Mouse (Mus musculus) myocyte (in vitro differentiated cells): ENCODE data around the gene Olfr1394. TPM values are rescaled to one million over a fixed set of nuclear protein-coding genes. Genes with fewer than 3 reads are reported as not detected.
"Not testable (repeated sequence)": the region's sequence is repeated elsewhere in the genome, so short reads cannot be mapped to it uniquely, and the experiment has no call there.

ENCODE experiments used
- H3K27me3 ChIP-seq: one replicate; pipeline ENCODE4 v1.6.1; 2011; ENCODE audit not compliant: control insufficient read depth, insufficient read depth, insufficient read length
- H3K36me3 ChIP-seq: one replicate; pipeline ENCODE4 v1.6.1; 2011; ENCODE audit not compliant: control insufficient read depth, insufficient read depth
- H3K4me2 ChIP-seq: one replicate; pipeline ENCODE4 v1.6.1; 2011; ENCODE audit warnings: low read depth, control low read depth
- H3K4me3 ChIP-seq: one replicate; pipeline ENCODE4 v1.5.1; 2011; ENCODE audit warnings: mild to moderate bottlenecking, control low read depth, moderate library complexity
- H3K79me2 ChIP-seq: one replicate; pipeline ENCODE4 v1.6.1; 2011; ENCODE audit not compliant: control insufficient read depth, insufficient read depth
- H3ac ChIP-seq: one replicate; pipeline ENCODE4 v1.6.1; 2011; ENCODE audit not compliant: control insufficient read depth, insufficient read length
- CEBPB ChIP-seq: IDR thresholded peaks from 2 replicates; pipeline ENCODE4 v1.6.1; 2011; ENCODE audit warnings: mild to moderate bottlenecking, moderate library complexity; ENCODE audit not compliant: poor library complexity, insufficient read depth, severe bottlenecking
- E2F4 ChIP-seq: IDR thresholded peaks from one replicate; pipeline ENCODE4 v1.6.1; 2011; ENCODE audit warnings: mild to moderate bottlenecking, control low read depth, moderate library complexity; ENCODE audit not compliant: insufficient read depth
- MAX ChIP-seq: IDR thresholded peaks from one replicate; pipeline ENCODE4 v1.6.1; 2011; ENCODE audit warnings: low read depth, mild to moderate bottlenecking, control low read depth
- MYOD1 ChIP-seq, 3 experiments: IDR thresholded peaks; one replicate each; pipeline ENCODE4 v1.6.1; 2011; ENCODE audit warnings: control low read depth in 2 of 3, low read depth in 2 of 3, mild to moderate bottlenecking in 2 of 3, moderate library complexity in 1 of 3; ENCODE audit not compliant: insufficient read length in 2 of 3, control insufficient read depth in 1 of 3
- MYOG ChIP-seq, 3 experiments: IDR thresholded peaks; one replicate each; pipeline ENCODE4 v1.6.1; 2011; ENCODE audit warnings: control low read depth in 2 of 3, low read depth in 2 of 3, mild to moderate bottlenecking in 2 of 3; ENCODE audit not compliant: insufficient read length in 2 of 3, control insufficient read depth in 1 of 3, insufficient read depth in 1 of 3
- POLR2A ChIP-seq: IDR thresholded peaks from one replicate; pipeline ENCODE4 v1.6.1; 2011; ENCODE audit warnings: low read depth, mild to moderate bottlenecking, control low read depth, moderate library complexity; ENCODE audit not compliant: insufficient read length
- POLR2AphosphoS2 ChIP-seq: IDR thresholded peaks from one replicate; pipeline ENCODE4 v1.6.1; 2011; ENCODE audit warnings: low read depth, control low read depth; ENCODE audit not compliant: insufficient read length
- REST ChIP-seq: IDR thresholded peaks from one replicate; pipeline ENCODE4 v1.6.1; 2011; ENCODE audit warnings: mild to moderate bottlenecking, control low read depth, moderate library complexity; ENCODE audit not compliant: insufficient read depth, insufficient read length
- SRF ChIP-seq: IDR thresholded peaks from one replicate; pipeline ENCODE4 v1.6.1; 2011; ENCODE audit warnings: low read depth; ENCODE audit not compliant: control insufficient read depth, insufficient read length
- TCF12 ChIP-seq: IDR thresholded peaks from one replicate; pipeline ENCODE4 v1.6.1; 2011; ENCODE audit warnings: mild to moderate bottlenecking, control low read depth; ENCODE audit not compliant: poor library complexity, insufficient read depth, severe bottlenecking
- TCF3 ChIP-seq: IDR thresholded peaks from one replicate; pipeline ENCODE4 v1.6.1; 2011; ENCODE audit warnings: low read depth, control low read depth; ENCODE audit not compliant: insufficient read length
- USF1 ChIP-seq: IDR thresholded peaks from one replicate; pipeline ENCODE4 v1.6.1; 2011; ENCODE audit warnings: low read depth, mild to moderate bottlenecking, control low read depth, moderate library complexity
- polyA plus RNA-seq: library from polyadenylated mRNA; unstranded; fragments of >200 nt; fragmentation: generic; extraction: Trizol; gene quantifications from one replicate; pipeline ENCODE4 v1.2.1, GENCODE M21; 2012; ENCODE audit warnings: missing spikeins

Olfr1394 gene
- polyA plus RNA-seq, 1 experiment: not detected

DNA sequence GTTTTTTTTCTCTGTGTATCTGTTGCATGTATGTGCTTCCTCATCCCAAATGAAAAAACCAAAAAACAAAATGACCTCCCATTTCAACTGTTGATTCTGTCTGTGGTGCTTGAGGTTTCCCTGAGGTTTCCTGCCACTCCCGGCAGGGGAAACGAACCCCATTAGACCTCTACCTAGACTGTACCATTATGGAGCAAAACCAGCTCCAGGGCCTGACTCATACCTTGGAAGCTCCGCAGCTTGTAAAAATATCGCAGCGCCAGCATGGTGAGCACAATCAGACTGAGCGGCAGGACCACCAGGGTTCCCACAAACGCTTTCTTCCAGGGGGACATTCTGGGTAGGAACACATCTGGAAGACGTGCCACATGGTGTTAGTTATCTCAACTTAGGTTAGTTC, 21.2 kb downstream of the Olfr1394 start:
- H3K27me3 ChIP-seq: peaks cover 29% of the 10 kb centered on the region
- H3K79me2 ChIP-seq: no peaks in the 10 kb centered on the region
- H3K4me2 ChIP-seq: no peak overlapping the region
- TF ChIP-seq USF1: no peak
- no peak for TF ChIP-seq POLR2A
- no peak for TF ChIP-seq E2F4
- TF ChIP-seq TCF12: no peak
- no peak for TF ChIP-seq POLR2AphosphoS2
- no peak for TF ChIP-seq MAX
- no peak for TF ChIP-seq REST
- TF ChIP-seq CEBPB: no peak
- TF ChIP-seq SRF: no peak
- no peak for TF ChIP-seq TCF3
- H3ac ChIP-seq: no peak overlapping the region
- H3K4me3 ChIP-seq: no peak overlapping the region
- no peaks in the 10 kb centered on the region for H3K36me3 ChIP-seq

DNA sequence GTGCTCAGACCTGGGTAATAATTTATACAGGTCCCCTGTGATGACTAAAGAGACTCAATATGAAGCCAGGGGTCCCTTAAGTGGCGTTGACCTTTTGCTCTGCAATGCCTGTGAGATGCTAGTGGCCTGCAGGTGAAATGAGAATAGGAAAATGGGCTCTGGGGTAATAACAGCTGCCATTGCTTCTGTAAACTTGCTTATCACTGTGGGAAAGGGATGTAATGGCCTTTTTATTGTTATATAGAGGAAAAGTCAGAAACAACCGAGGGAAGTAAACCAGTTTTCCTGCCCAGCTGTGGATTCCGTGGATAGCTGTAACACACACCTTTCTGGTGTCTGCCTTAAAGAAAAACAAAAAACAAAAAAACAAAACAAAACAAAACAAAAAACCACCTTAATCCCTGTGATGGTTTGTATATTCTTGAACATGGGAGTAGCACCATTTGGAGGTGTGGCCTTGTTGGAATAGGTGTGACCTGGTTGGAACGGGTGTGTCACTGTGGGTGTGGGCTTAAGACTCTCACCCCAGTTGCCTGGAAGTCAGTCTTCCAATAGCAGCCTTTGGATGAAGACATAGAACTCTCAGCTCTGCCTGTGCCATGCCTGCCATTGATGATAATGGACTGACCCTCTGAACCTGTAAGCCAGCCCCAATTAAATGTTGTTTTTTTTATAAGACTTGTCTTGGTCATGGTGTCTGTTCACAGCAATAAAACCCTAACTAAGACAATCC, 22.0 kb downstream of the Olfr1394 start:
- not testable (repeated sequence) for H3K36me3 ChIP-seq, H3ac ChIP-seq, H3K4me2 ChIP-seq, H3K79me2 ChIP-seq, H3K4me3 ChIP-seq
- H3K27me3 ChIP-seq: peaks cover 24% of the 10 kb centered on the region

GRCm38 (mm10) chr11:49183172-49183571, 29.0 kb downstream of the Olfr1394 start:
- Histone ChIP-seq H3K4me2 (no peak overlapping the region), H3K27me3 (peaks cover 25% of the 10 kb centered on the region), H3K79me2 (no peaks in the 10 kb centered on the region), H3K36me3 (no peaks in the 10 kb centered on the region), H3ac (no peak overlapping the region), H3K4me3 (no peak overlapping the region)
- TF ChIP-seq SRF: no peak
- no peak for TF ChIP-seq MYOG (IDR thresholded peaks at IDR 0.05; ENCODE audit: control insufficient read depth in 1 of 3, insufficient read depth in 1 of 3, insufficient read length in 2 of 3, low read depth in 2 of 3)
- TF ChIP-seq TCF3: no peak
- TF ChIP-seq MAX: no peak
- no peak for TF ChIP-seq TCF12
- TF ChIP-seq POLR2AphosphoS2: no peak
- TF ChIP-seq REST: no peak
- TF ChIP-seq POLR2A: no peak
- no peak for TF ChIP-seq E2F4
- TF ChIP-seq USF1: no peak
- TF ChIP-seq CEBPB: no peak
- TF ChIP-seq MYOD1 (IDR thresholded peaks at IDR 0.05; ENCODE audit: control insufficient read depth in 1 of 3, insufficient read length in 2 of 3, low read depth in 2 of 3): no peak

DNA sequence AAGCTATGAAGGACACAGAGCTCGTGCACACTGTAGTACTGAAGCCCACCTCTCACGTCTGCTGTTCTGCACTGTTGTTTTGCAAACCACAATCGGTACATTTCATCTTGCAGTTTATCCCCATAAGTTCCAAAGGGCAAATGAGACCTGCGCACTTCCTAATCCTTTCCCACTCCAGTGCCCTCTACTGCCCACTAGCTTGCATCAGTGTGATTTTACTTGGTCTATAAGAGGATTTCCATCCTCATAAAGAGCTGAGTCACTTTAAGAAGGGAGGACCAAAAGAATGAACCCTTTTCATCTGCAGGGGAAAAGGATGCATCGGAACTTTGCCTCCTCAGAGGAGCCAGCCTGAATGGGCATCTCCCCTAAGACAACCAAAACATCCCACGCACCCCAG, 32.3 kb downstream of the Olfr1394 start:
- H3K27me3 ChIP-seq: peaks cover 16% of the 10 kb centered on the region
- H3ac ChIP-seq: no peak overlapping the region
- H3K36me3 ChIP-seq: no peaks in the 10 kb centered on the region
- TF ChIP-seq E2F4: no peak
- no peak for TF ChIP-seq TCF12
- no peak for TF ChIP-seq MYOD1 (IDR thresholded peaks at IDR 0.05; ENCODE audit: control insufficient read depth in 1 of 3, insufficient read length in 2 of 3, low read depth in 2 of 3)
- no peak for TF ChIP-seq POLR2A
- TF ChIP-seq MYOG (IDR thresholded peaks at IDR 0.05; ENCODE audit: control insufficient read depth in 1 of 3, insufficient read depth in 1 of 3, insufficient read length in 2 of 3, low read depth in 2 of 3): no peak
- no peak for TF ChIP-seq MAX
- no peak for TF ChIP-seq USF1
- TF ChIP-seq CEBPB: no peak
- TF ChIP-seq SRF: no peak
- no peak for TF ChIP-seq POLR2AphosphoS2
- no peak for TF ChIP-seq REST
- TF ChIP-seq TCF3: no peak
- no peak overlapping the region for H3K4me3 ChIP-seq
- H3K79me2 ChIP-seq: no peaks in the 10 kb centered on the region
- no peak overlapping the region for H3K4me2 ChIP-seq

DNA sequence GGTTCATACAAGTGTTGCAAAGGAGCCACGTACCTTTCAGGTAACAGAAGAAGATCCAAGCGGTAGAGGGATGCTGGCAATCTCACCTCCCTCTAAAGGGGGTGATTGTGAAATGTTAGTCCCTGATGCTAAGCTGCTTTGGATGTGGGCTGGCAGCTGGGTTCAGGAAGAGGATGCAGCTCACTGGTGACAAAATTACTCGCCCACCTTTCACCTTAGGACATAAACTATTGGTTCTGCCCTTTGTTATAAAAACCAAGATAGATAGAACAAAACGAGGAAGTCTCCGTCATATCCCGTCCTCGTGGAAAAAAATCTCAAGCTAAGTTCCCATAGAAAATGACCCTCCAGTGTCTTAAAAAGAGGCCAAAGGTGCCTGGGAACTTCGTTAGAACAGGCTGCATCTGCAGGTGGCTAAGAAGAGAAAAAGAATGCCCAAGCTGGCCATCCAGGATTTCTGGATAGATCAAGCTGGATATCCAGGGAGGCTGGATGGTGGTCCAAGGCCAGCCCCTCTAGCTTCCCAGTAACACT, 32.8 kb downstream of the Olfr1394 start, which contains the start of gene Btnl9:
TSS of gene Btnl9 (minus strand) at position 205 of the 534 bp plus-strand sequence.
- peaks cover 15% of the 10 kb centered on the region for H3K27me3 ChIP-seq
- no peak within 1 kb of the TSS for H3ac ChIP-seq
- no peak for TF ChIP-seq REST
- TF ChIP-seq TCF3: no peak
- no peak for TF ChIP-seq SRF
- no peak for TF ChIP-seq MYOG (IDR thresholded peaks at IDR 0.05; ENCODE audit: control insufficient read depth in 1 of 3, insufficient read depth in 1 of 3, insufficient read length in 2 of 3, low read depth in 2 of 3)
- no peaks in the 10 kb centered on the region for H3K79me2 ChIP-seq
- H3K36me3 ChIP-seq: no peaks in the 10 kb centered on the region
- no peak within 1 kb of the TSS for H3K4me3 ChIP-seq
- no peak within 1 kb of the TSS for H3K4me2 ChIP-seq
